Mouse (Mus musculus): ENCODE data around the gene Cript. TPM values are rescaled to one million over a fixed set of nuclear protein-coding genes. Genes with fewer than 3 reads are reported as not detected.

The Cript gene
- total and polyA plus RNA-seq, 3 experiments, result 30.2 to 41.8 TPM; not detected in 1

DNA sequence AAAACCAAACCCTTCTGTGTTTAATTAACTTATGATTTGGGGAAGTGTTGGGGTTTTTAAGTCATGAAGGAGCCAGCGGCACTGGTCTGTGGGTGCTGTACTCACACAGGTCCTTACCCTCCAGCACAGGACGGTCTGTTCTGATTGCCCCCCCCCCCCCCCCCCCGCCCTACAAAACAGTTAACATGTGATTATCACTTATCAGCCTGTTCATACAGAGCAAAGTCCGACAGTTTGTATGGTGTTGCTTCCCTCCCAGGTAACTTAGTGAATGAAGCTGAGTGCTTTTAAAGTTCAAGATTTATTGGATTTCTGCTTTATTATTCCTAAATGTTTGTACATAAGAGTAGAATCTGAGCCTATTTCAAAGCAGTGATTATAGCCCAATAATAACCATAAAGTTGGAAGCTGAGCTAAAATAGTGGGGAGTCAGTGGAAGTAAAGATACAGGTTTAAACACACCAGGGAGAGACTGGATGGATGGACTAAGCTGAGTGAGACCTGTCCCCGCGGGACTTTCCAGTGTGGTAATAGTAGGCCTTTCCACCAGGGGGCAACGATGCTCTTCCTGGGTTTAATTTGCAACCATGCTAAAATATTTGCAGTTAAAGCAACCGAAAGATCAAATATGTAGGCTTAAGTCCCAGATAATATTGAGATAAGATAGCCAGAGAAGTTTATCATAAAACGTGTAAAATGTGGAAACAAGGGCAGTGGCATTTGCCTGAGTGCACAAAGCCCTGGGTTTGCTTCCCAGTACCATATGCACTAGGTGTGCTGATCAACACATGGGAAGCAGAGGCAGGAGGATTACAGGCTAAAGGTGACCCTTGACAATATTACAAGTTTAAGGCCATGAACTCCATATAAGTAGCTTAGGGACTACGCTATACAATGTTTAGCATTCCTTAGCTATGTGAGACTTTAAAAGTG is 11.1 kb downstream of the Cript start:
- Histone ChIP-seq H3K27ac (ENCODE audit: control insufficient read depth, low read depth, low read length) (no peak overlapping the region), H3K36me3 (ENCODE audit: control insufficient read depth in 1 of 2, insufficient read depth in 2 of 2, low read length in 2 of 2) (no peaks in the 10 kb centered on the region), H3K79me2 (ENCODE audit: control insufficient read depth, insufficient read depth, low read length, poor library complexity) (no peaks in the 10 kb centered on the region), H3K4me3 (ENCODE audit: control insufficient read depth in 1 of 2, insufficient read depth in 1 of 2, low read depth in 2 of 2, low read length in 2 of 2) (no peak overlapping the region), H3K9ac (ENCODE audit: control insufficient read depth, low read depth, low read length, poor library complexity, severe bottlenecking) (no peak overlapping the region), H3K4me1 (ENCODE audit: control insufficient read depth in 1 of 2, insufficient read depth in 2 of 2, low read length in 2 of 2) (no peaks in the 10 kb centered on the region), H3K27me3 (ENCODE audit: control insufficient read depth in 1 of 2, insufficient read depth in 2 of 2, low read length in 2 of 2) (no peaks in the 10 kb centered on the region), H3K9me3 (replicated peaks; ENCODE audit: insufficient read depth, low read length) (no peaks in the 10 kb centered on the region)
- TF ChIP-seq MYB (IDR thresholded peaks at IDR 0.05; ENCODE audit: low read depth, low read length), result no peak
- TF ChIP-seq GATA1 (IDR thresholded peaks at IDR 0.05; ENCODE audit: low read depth, low read length), result peak; percentile 28; the same call in 1 of the 2 replicates
- 0 out of 2 replicates have a peak, but pooled peaks have one; percentile 12 for TF ChIP-seq ZNF384 (IDR thresholded peaks at IDR 0.05; ENCODE audit: low read depth, low read length)
- peak; percentile 58 for TF ChIP-seq ZC3H11A (IDR thresholded peaks at IDR 0.05; ENCODE audit: low read depth, low read length)
- no peak for TF ChIP-seq HCFC1 (IDR thresholded peaks at IDR 0.05; ENCODE audit: low read depth, low read length)
- no peak for TF ChIP-seq EP300 (IDR thresholded peaks at IDR 0.05; ENCODE audit: low read depth in 1 of 2, low read length in 2 of 2)
- TF ChIP-seq CTCF (IDR thresholded peaks at IDR 0.05 in 2 of 3, conservative IDR thresholded peaks at IDR 0.05 in 1 of 3; ENCODE audit: control insufficient read depth in 1 of 3, insufficient read depth in 1 of 3, low read depth in 2 of 3, low read length in 3 of 3, poor library complexity in 1 of 3, severe bottlenecking in 1 of 3), result peak; percentile 52 to 78 (median 63)
- no peak for TF ChIP-seq TCF12 (IDR thresholded peaks at IDR 0.05; ENCODE audit: low read depth, low read length)
- TF ChIP-seq RAD21 (IDR thresholded peaks at IDR 0.05; ENCODE audit: low read depth, low read length), result peak; percentile 70
- peak; percentile 82 for TF ChIP-seq SMC3 (IDR thresholded peaks at IDR 0.05; ENCODE audit: low read depth, low read length)
- peak; percentile 68 for DNase-seq (ENCODE audit: low read depth, low spot score)

DNA sequence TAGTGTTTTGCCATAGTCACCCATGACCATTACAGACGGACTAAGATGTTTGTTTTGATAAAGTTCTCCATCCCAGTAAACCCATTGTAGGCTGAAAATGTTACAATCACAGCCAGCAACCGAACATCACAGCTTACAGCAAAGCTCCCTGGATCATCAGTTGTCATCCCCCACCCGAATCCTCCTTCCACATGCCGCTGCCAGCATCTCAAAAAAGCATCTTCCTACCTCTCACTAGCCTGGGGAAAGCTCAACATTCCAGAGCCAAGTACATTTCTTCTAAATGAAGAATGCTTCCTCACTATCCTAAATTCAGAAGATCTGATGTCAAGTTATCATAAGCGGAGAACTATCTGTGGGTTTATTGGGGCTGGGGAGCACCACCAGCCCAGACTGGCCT is 13.1 kb downstream of the Cript start:
- Histone ChIP-seq H3K36me3 (ENCODE audit: control insufficient read depth in 1 of 2, insufficient read depth in 2 of 2, low read length in 2 of 2) (no peaks in the 10 kb centered on the region), H3K27ac (ENCODE audit: control insufficient read depth, low read depth, low read length) (no peak overlapping the region), H3K4me3 (ENCODE audit: control insufficient read depth in 1 of 2, insufficient read depth in 1 of 2, low read depth in 2 of 2, low read length in 2 of 2) (no peak overlapping the region), H3K4me1 (ENCODE audit: control insufficient read depth in 1 of 2, insufficient read depth in 2 of 2, low read length in 2 of 2) (no peaks in the 10 kb centered on the region), H3K79me2 (ENCODE audit: control insufficient read depth, insufficient read depth, low read length, poor library complexity) (no peaks in the 10 kb centered on the region), H3K9ac (ENCODE audit: control insufficient read depth, low read depth, low read length, poor library complexity, severe bottlenecking) (no peak overlapping the region), H3K27me3 (ENCODE audit: control insufficient read depth in 1 of 2, insufficient read depth in 2 of 2, low read length in 2 of 2) (no peaks in the 10 kb centered on the region), H3K9me3 (replicated peaks; ENCODE audit: insufficient read depth, low read length) (no peaks in the 10 kb centered on the region)
- TF ChIP-seq CHD2 (IDR thresholded peaks at IDR 0.05; ENCODE audit: low read length) (no peak), MAZ (IDR thresholded peaks at IDR 0.05; ENCODE audit: low read depth, low read length) (no peak), MAFK (IDR thresholded peaks at IDR 0.05; ENCODE audit: borderline replicate concordance, low read depth, low read length) (no peak)
- no peak for DNase-seq (ENCODE audit: low read depth, low spot score)

DNA sequence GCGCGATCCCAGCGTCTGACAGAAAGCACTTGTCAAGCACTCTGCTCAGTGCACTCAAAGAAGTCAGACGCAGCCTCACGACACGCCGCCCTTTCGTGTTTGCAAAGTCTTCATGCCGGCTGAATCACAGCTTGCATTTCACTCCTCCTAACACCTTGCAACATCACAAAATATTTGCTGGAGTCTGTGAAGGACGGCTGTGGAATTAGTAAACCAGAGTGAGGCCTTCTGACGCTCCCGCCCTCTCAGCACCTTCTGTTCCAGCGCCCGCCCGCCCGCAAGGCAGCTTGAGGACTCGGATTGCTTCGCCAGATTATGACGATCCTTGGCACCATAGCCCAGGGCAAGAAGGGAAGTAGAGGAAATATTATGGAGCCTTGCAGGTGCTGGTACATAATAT is 16.4 kb downstream of the Cript start:
- Histone ChIP-seq H3K4me1 (ENCODE audit: control insufficient read depth in 1 of 2, insufficient read depth in 2 of 2, low read length in 2 of 2) (no peaks in the 10 kb centered on the region), H3K27me3 (ENCODE audit: control insufficient read depth in 1 of 2, insufficient read depth in 2 of 2, low read length in 2 of 2) (peaks cover 0 to 2% of the 10 kb centered on the region in 2 experiments; a peak in 1 of 4 replicates), H3K79me2 (ENCODE audit: control insufficient read depth, insufficient read depth, low read length, poor library complexity) (no peaks in the 10 kb centered on the region), H3K36me3 (ENCODE audit: control insufficient read depth in 1 of 2, insufficient read depth in 2 of 2, low read length in 2 of 2) (no peaks in the 10 kb centered on the region; a peak in 1 of 4 replicates), H3K9me3 (replicated peaks; ENCODE audit: insufficient read depth, low read length) (no peaks in the 10 kb centered on the region), H3K27ac (ENCODE audit: control insufficient read depth, low read depth, low read length) (no peak overlapping the region), H3K9ac (ENCODE audit: control insufficient read depth, low read depth, low read length, poor library complexity, severe bottlenecking) (no peak overlapping the region), H3K4me3 (ENCODE audit: control insufficient read depth in 1 of 2, insufficient read depth in 1 of 2, low read depth in 2 of 2, low read length in 2 of 2) (no peak overlapping the region)
- no peak for DNase-seq (ENCODE audit: low read depth, low spot score)
- no peak for TF ChIP-seq KAT2A (conservative IDR thresholded peaks at IDR 0.05; ENCODE audit: low read depth, low read length)
- no peak for TF ChIP-seq SIN3A (IDR thresholded peaks at IDR 0.05; ENCODE audit: low read length)
- no peak for TF ChIP-seq EP300 (IDR thresholded peaks at IDR 0.05; ENCODE audit: low read depth in 1 of 2, low read length in 2 of 2)
- TF ChIP-seq TAL1 (IDR thresholded peaks at IDR 0.05; ENCODE audit: low read length), result no peak
- TF ChIP-seq GATA1 (IDR thresholded peaks at IDR 0.05; ENCODE audit: low read depth, low read length), result no peak
- TF ChIP-seq CHD2 (IDR thresholded peaks at IDR 0.05; ENCODE audit: low read length), result no peak
- no peak for TF ChIP-seq HCFC1 (IDR thresholded peaks at IDR 0.05; ENCODE audit: low read depth, low read length)
- no peak for TF ChIP-seq GABPA (IDR thresholded peaks at IDR 0.05; ENCODE audit: low read depth, low read length)
- TF ChIP-seq TCF12 (IDR thresholded peaks at IDR 0.05; ENCODE audit: low read depth, low read length), result no peak
- no peak for TF ChIP-seq SMC3 (IDR thresholded peaks at IDR 0.05; ENCODE audit: low read depth, low read length)
- TF ChIP-seq USF2 (IDR thresholded peaks at IDR 0.05; ENCODE audit: borderline replicate concordance in 1 of 2, insufficient read depth in 1 of 2, low read depth in 1 of 2, low read length in 2 of 2), result no peak
